Mouse (Mus musculus) liver, postnatal 0 days (tissue): ENCODE measurements around the gene Zfand3. TPM values are rescaled to one million over a fixed set of nuclear protein-coding genes. Genes with fewer than 3 reads are reported as not detected.

Experiments used
- ATAC-seq: fragments of 200-750 bp; cut with Nextera tagmentation; 2 replicates; pipeline ENCODE4 v1.8.0; 2017; ENCODE audit warnings: mild to moderate bottlenecking, moderate library complexity
- DNase-seq: peaks from one replicate; pipeline ENCODE4 v3.0.0-alpha.2; 2016
- H3K27ac ChIP-seq: fragments of 300-500 bp; sonication (generic); 2 replicates; pipeline ENCODE4 v1.5.1; 2014; ENCODE audit warnings: antibody characterized with exemption, moderate library complexity, mild to moderate bottlenecking, low read depth
- H3K27me3 ChIP-seq: fragments of 300-500 bp; sonication (generic); 2 replicates; pipeline ENCODE4 v1.6.1; 2014; ENCODE audit warnings: low read length, control low read depth, mixed read lengths; ENCODE audit not compliant: insufficient read depth
- H3K36me3 ChIP-seq: fragments of 300-500 bp; sonication (generic); replicated peaks from 2 replicates; pipeline ENCODE4 v1.6.1; 2014; ENCODE audit warnings: mild to moderate bottlenecking, control low read depth, low read length, moderate library complexity, mixed read lengths; ENCODE audit not compliant: insufficient read depth
- H3K4me1 ChIP-seq: fragments of 300-500 bp; sonication (generic); 2 replicates; pipeline ENCODE4 v1.6.1; 2014; ENCODE audit warnings: antibody characterized with exemption, mild to moderate bottlenecking, control low read depth; ENCODE audit not compliant: insufficient read depth
- H3K4me2 ChIP-seq: fragments of 300-500 bp; sonication (generic); 2 replicates; pipeline ENCODE4 v1.6.1; 2014; ENCODE audit warnings: low read depth, mild to moderate bottlenecking, low read length, moderate library complexity, mixed read lengths
- H3K4me3 ChIP-seq: fragments of 300-500 bp; sonication (generic); 2 replicates; pipeline ENCODE4 v1.5.1; 2014; ENCODE audit warnings: low read depth, low read length
- H3K9ac ChIP-seq: fragments of 300-500 bp; sonication (generic); replicated peaks from 2 replicates; pipeline ENCODE4 v1.6.1; 2014; ENCODE audit warnings: mild to moderate bottlenecking, moderate library complexity
- H3K9me3 ChIP-seq: fragments of 300-500 bp; sonication (generic); 2 replicates; pipeline ENCODE4 v1.6.1; 2016; ENCODE audit warnings: mild to moderate bottlenecking, control low read depth, low read length, mixed read lengths
- CTCF ChIP-seq: sonication (generic); IDR thresholded peaks from 2 replicates; pipeline ENCODE4 v1.5.1; 2016; ENCODE audit warnings: antibody characterized with exemption, low read depth
- EP300 ChIP-seq: IDR thresholded peaks from 2 replicates; pipeline ENCODE4 v1.6.1; 2016; ENCODE audit warnings: antibody characterized with exemption, low read depth, mild to moderate bottlenecking
- WGBS: fragments of 180-500 bp; shearing (Covaris S2); extraction: QIAGEN DNeasy Blood & Tissue Kit; methylation state at CpG from one replicate; pipeline ENCODE4 v1.1.7; 2014; ENCODE audit not compliant: insufficient replicate concordance; 5-methylcytosine and 5-hydroxymethylcytosine counted together
- polyA plus RNA-seq: library from polyadenylated mRNA; unstranded; fragments of >200 nt; fragmentation: Nextera tagmentation; extraction: Ambion mirVana; gene quantifications from 2 replicates; pipeline ENCODE4 v1.2.1, GENCODE M21; 2015

Gene Zfand3
- polyA plus RNA-seq, 1 experiment from 2014 or later = 24.7 TPM

- no peaks in the 10 kb centered on the region for H3K27me3 ChIP-seq
- DNase-seq (no peak), ATAC-seq (no peak)
- peaks cover 2% of the 10 kb centered on the region; the same call in 1 of the 2 replicates for H3K4me1 ChIP-seq
- TF ChIP-seq EP300 (no peak), CTCF (no peak)
- H3K27ac ChIP-seq = no peak overlapping the region
- no peak overlapping the region for H3K4me2 ChIP-seq
- no peak overlapping the region for H3K9ac ChIP-seq
- 71% methylated on average over 13 of the region's 13 CpGs for WGBS
- H3K4me3 ChIP-seq = no peak overlapping the region
- peaks cover 3% of the 10 kb centered on the region for H3K36me3 ChIP-seq
- H3K9me3 ChIP-seq = no peaks in the 10 kb centered on the region
These were observed 195.1 kb downstream of the Zfand3 start for GRCm38 (mm10) chr17:30199374-30200247.

GRCm38 (mm10) chr17:30200283-30200682 is 195.8 kb downstream of the Zfand3 start:
- no peak for DNase-seq
- Histone ChIP-seq H3K9me3 (no peaks in the 10 kb centered on the region), H3K27me3 (no peaks in the 10 kb centered on the region), H3K4me2 (no peak overlapping the region), H3K4me1 (peaks cover 2% of the 10 kb centered on the region; the same call in 1 of the 2 replicates), H3K9ac (no peak overlapping the region), H3K4me3 (no peak overlapping the region), H3K36me3 (peaks cover 3% of the 10 kb centered on the region), H3K27ac (no peak overlapping the region)
- TF ChIP-seq CTCF (no peak), EP300 (no peak)
- ATAC-seq = no peak
- 75% methylated on average over 4 of the region's 4 CpGs for WGBS

- ATAC-seq (no peak), DNase-seq (no peak)
- Histone ChIP-seq H3K9me3 (no peaks in the 10 kb centered on the region), H3K4me1 (no peaks in the 10 kb centered on the region), H3K27ac (no peak overlapping the region), H3K27me3 (no peaks in the 10 kb centered on the region), H3K4me2 (no peak overlapping the region), H3K36me3 (peaks cover 27% of the 10 kb centered on the region), H3K4me3 (no peak overlapping the region), H3K9ac (no peak overlapping the region)
- no peak for TF ChIP-seq CTCF
- no peak for TF ChIP-seq EP300
- WGBS = 87% methylated on average over 17 of the region's 17 CpGs
These were observed 200.7 kb downstream of the Zfand3 start for GRCm38 (mm10) chr17:30205062-30205825.

DNA sequence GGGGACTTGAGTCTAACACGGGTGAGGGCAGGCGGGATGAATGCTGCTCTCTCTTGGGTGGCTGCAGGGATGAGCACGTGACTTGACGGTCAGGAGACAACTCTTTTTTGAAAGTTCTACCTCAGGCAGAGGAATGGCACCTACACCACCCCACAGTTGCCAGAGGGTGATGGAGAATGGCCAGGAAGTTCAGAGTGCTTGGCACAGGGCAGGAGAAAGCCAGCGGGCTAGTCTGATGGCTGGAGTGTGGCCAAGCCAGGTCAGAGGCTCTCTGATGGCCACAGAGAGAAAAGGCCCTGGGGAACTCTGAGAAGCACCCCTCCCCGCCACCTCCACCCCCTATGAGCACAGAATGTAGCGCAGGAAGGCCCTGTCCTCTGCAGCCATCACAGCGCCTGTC is 205.7 kb downstream of the Zfand3 start:
- Histone ChIP-seq H3K9me3 (no peaks in the 10 kb centered on the region), H3K9ac (no peak overlapping the region), H3K36me3 (peaks cover 36% of the 10 kb centered on the region), H3K4me3 (no peak overlapping the region), H3K27ac (no peak overlapping the region), H3K4me1 (no peaks in the 10 kb centered on the region), H3K4me2 (no peak overlapping the region), H3K27me3 (no peaks in the 10 kb centered on the region)
- ATAC-seq (no peak), DNase-seq (no peak)
- WGBS = 93% methylated on average over 8 of the region's 8 CpGs
- TF ChIP-seq EP300 = no peak
- no peak for TF ChIP-seq CTCF

- ATAC-seq (no peak), DNase-seq (no peak)
- TF ChIP-seq EP300 = no peak
- Histone ChIP-seq H3K27ac (no peak overlapping the region), H3K9ac (no peak overlapping the region), H3K9me3 (no peaks in the 10 kb centered on the region), H3K27me3 (no peaks in the 10 kb centered on the region), H3K4me3 (no peak overlapping the region), H3K4me2 (no peak overlapping the region), H3K4me1 (no peaks in the 10 kb centered on the region), H3K36me3 (peaks cover 36% of the 10 kb centered on the region)
- WGBS = 85% methylated on average over 6 of the region's 6 CpGs
These were observed 206.4 kb downstream of the Zfand3 start for GRCm38 (mm10) chr17:30210936-30211335.

- ATAC-seq (no peak), DNase-seq (no peak)
- H3K4me1 ChIP-seq = no peaks in the 10 kb centered on the region
- TF ChIP-seq CTCF (no peak), EP300 (no peak)
- no peaks in the 10 kb centered on the region for H3K9me3 ChIP-seq
- no peak overlapping the region for H3K4me2 ChIP-seq
- H3K27ac ChIP-seq = no peak overlapping the region
- H3K27me3 ChIP-seq = no peaks in the 10 kb centered on the region
- H3K36me3 ChIP-seq = peaks cover 33% of the 10 kb centered on the region
- 82% methylated on average over 12 of the region's 12 CpGs for WGBS
- no peak overlapping the region for H3K4me3 ChIP-seq
- no peak overlapping the region for H3K9ac ChIP-seq
These were observed 208.1 kb downstream of the Zfand3 start for GRCm38 (mm10) chr17:30212647-30213046.
